Mouse (Mus musculus): ENCODE data around the gene Pex11g. TPM values are rescaled to one million over a fixed set of nuclear protein-coding genes. Genes with fewer than 3 reads are reported as not detected.

Pex11g gene
- total RNA-seq, 1 experiment = 3.2 TPM

GRCm38 (mm10) chr8:3500235-3501090 lies 33.0 kb upstream of the Pex11g start, which contains the start of gene Mcoln1:
Gene Mcoln1, plus strand, starts transcription at chr8:3500457.
- H3K9me3 ChIP-seq (ENCODE audit: control insufficient read depth, insufficient read depth, low read depth, low read length) = no peaks in the 10 kb centered on the region
- H3K27ac ChIP-seq (ENCODE audit: insufficient read depth, low read depth, low read length, poor library complexity, severe bottlenecking) = no peak within 1 kb of the TSS; the same call in 1 of the 2 replicates
- peak; percentile 93 for DNase-seq (ENCODE audit: low read depth, low spot score)
- peak within 1 kb of the TSS; percentile 76 to 93 for H3K4me3 ChIP-seq (ENCODE audit: insufficient read depth in 1 of 2, low read depth in 1 of 2, low read length in 2 of 2, poor library complexity in 1 of 2, severe bottlenecking in 1 of 2)
- H3K4me1 ChIP-seq (ENCODE audit: control insufficient read depth in 2 of 2, insufficient read depth in 2 of 2, low read length in 2 of 2, poor library complexity in 1 of 2) = peaks cover 0 to 7% of the 10 kb centered on the region in 2 experiments; a peak in 2 of 4 replicates
- H3K36me3 ChIP-seq (ENCODE audit: control insufficient read depth, insufficient read depth, low read length, poor library complexity, severe bottlenecking) = no peaks in the 10 kb centered on the region; the same call in 1 of the 2 replicates
- TF ChIP-seq HCFC1 (IDR thresholded peaks at IDR 0.05; ENCODE audit: borderline replicate concordance, insufficient read depth, low read length) = peak; percentile 78
- no peak for TF ChIP-seq CHD2 (IDR thresholded peaks at IDR 0.05; ENCODE audit: low read depth, low read length)
- peak within 1 kb of the TSS; percentile 91 for H3K9ac ChIP-seq (ENCODE audit: insufficient read depth, low read depth, low read length, poor library complexity, severe bottlenecking)
- in situ Hi-C loops (cut with MboI; ENCODE audit: low sequenced_read_pairs in 2 of 2, unreplicated experiment in 2 of 2) = no loop called here

DNA sequence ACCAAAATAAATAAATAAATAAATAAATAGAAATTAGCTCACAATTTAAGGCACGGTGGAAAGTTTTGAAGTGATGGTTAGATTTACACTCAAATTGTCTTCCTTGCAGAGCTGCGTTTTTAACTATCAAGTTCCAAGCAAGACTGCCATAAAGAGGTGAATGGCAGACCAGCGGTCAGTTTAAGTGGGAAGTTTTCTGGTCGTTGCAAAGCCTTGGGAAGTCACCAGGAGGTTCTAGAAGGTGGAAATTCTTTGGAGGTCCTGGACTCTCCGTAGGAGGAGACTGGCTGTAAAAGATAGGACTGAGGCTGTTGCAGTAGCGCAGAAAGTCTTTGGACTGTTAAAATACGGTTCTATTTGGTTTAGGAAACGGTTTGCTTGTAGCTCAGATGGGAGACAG lies 32.3 kb upstream of the Pex11g start:
- Histone ChIP-seq H3K9me3 (ENCODE audit: control insufficient read depth, insufficient read depth, low read depth, low read length) (no peaks in the 10 kb centered on the region), H3K36me3 (ENCODE audit: control insufficient read depth, insufficient read depth, low read length, poor library complexity, severe bottlenecking) (no peaks in the 10 kb centered on the region; the same call in 1 of the 2 replicates), H3K9ac (ENCODE audit: insufficient read depth, low read depth, low read length, poor library complexity, severe bottlenecking) (peak overlapping the region; percentile 82), H3K4me1 (ENCODE audit: control insufficient read depth in 2 of 2, insufficient read depth in 2 of 2, low read length in 2 of 2, poor library complexity in 1 of 2) (peaks cover 2 to 7% of the 10 kb centered on the region in 2 experiments; a peak in 2 of 4 replicates), H3K4me3 (ENCODE audit: insufficient read depth in 1 of 2, low read depth in 1 of 2, low read length in 2 of 2, poor library complexity in 1 of 2, severe bottlenecking in 1 of 2) (peak overlapping the region; percentile 66 to 76), H3K27ac (ENCODE audit: insufficient read depth, low read depth, low read length, poor library complexity, severe bottlenecking) (no peak overlapping the region; the same call in 1 of the 2 replicates)
- DNase-seq (ENCODE audit: low read depth, low spot score) = no peak
- TF ChIP-seq ZNF384 (IDR thresholded peaks at IDR 0.05; ENCODE audit: low read depth, low read length) = no peak
- no peak for TF ChIP-seq MAFK (IDR thresholded peaks at IDR 0.05; ENCODE audit: insufficient read depth, low read depth, low read length)
- no peak for TF ChIP-seq HCFC1 (IDR thresholded peaks at IDR 0.05; ENCODE audit: borderline replicate concordance, insufficient read depth, low read length)
- no peak for TF ChIP-seq ZC3H11A (IDR thresholded peaks at IDR 0.05; ENCODE audit: borderline replicate concordance, low read depth, low read length)
- no peak for TF ChIP-seq CHD2 (IDR thresholded peaks at IDR 0.05; ENCODE audit: low read depth, low read length)
- in situ Hi-C loops (cut with MboI; ENCODE audit: low sequenced_read_pairs in 2 of 2, unreplicated experiment in 2 of 2) = no loop called here

- H3K4me1 ChIP-seq (ENCODE audit: control insufficient read depth in 2 of 2, insufficient read depth in 2 of 2, low read length in 2 of 2, poor library complexity in 1 of 2) = peaks cover 3 to 7% of the 10 kb centered on the region in 2 experiments; a peak in 3 of 4 replicates
- in situ Hi-C loops (cut with MboI; ENCODE audit: low sequenced_read_pairs in 2 of 2, unreplicated experiment in 2 of 2) = no loop called here
- H3K27ac ChIP-seq (ENCODE audit: insufficient read depth, low read depth, low read length, poor library complexity, severe bottlenecking) = no peak overlapping the region
- no peak overlapping the region for H3K4me3 ChIP-seq (ENCODE audit: insufficient read depth in 1 of 2, low read depth in 1 of 2, low read length in 2 of 2, poor library complexity in 1 of 2, severe bottlenecking in 1 of 2)
- H3K36me3 ChIP-seq (ENCODE audit: control insufficient read depth, insufficient read depth, low read length, poor library complexity, severe bottlenecking) = no peaks in the 10 kb centered on the region; the same call in 1 of the 2 replicates
- no peak overlapping the region for H3K9ac ChIP-seq (ENCODE audit: insufficient read depth, low read depth, low read length, poor library complexity, severe bottlenecking)
- no peak for DNase-seq (ENCODE audit: low read depth, low spot score)
- H3K9me3 ChIP-seq (ENCODE audit: control insufficient read depth, insufficient read depth, low read depth, low read length) = no peaks in the 10 kb centered on the region
- TF ChIP-seq ZC3H11A (IDR thresholded peaks at IDR 0.05; ENCODE audit: borderline replicate concordance, low read depth, low read length) (no peak), ZNF384 (IDR thresholded peaks at IDR 0.05; ENCODE audit: low read depth, low read length) (no peak), HCFC1 (IDR thresholded peaks at IDR 0.05; ENCODE audit: borderline replicate concordance, insufficient read depth, low read length) (no peak), CHD2 (IDR thresholded peaks at IDR 0.05; ENCODE audit: low read depth, low read length) (no peak), MAFK (IDR thresholded peaks at IDR 0.05; ENCODE audit: insufficient read depth, low read depth, low read length) (no peak)
Observed at GRCm38 (mm10) chr8:3498583-3498982, 31.1 kb upstream of the Pex11g start.

- Histone ChIP-seq H3K4me1 (ENCODE audit: control insufficient read depth in 2 of 2, insufficient read depth in 2 of 2, low read length in 2 of 2, poor library complexity in 1 of 2) (peaks cover 6 to 7% of the 10 kb centered on the region in 2 experiments; a peak in 3 of 4 replicates), H3K9ac (ENCODE audit: insufficient read depth, low read depth, low read length, poor library complexity, severe bottlenecking) (peak overlapping the region; percentile 38), H3K36me3 (ENCODE audit: control insufficient read depth, insufficient read depth, low read length, poor library complexity, severe bottlenecking) (no peaks in the 10 kb centered on the region), H3K4me3 (ENCODE audit: insufficient read depth in 1 of 2, low read depth in 1 of 2, low read length in 2 of 2, poor library complexity in 1 of 2, severe bottlenecking in 1 of 2) (peak overlapping the region; percentile 52 to 67), H3K27ac (ENCODE audit: insufficient read depth, low read depth, low read length, poor library complexity, severe bottlenecking) (no peak overlapping the region), H3K9me3 (ENCODE audit: control insufficient read depth, insufficient read depth, low read depth, low read length) (no peaks in the 10 kb centered on the region)
- in situ Hi-C loops (cut with MboI; ENCODE audit: low sequenced_read_pairs in 2 of 2, unreplicated experiment in 2 of 2) = no loop called here
- TF ChIP-seq CHD2 (IDR thresholded peaks at IDR 0.05; ENCODE audit: low read depth, low read length) (no peak), ZNF384 (IDR thresholded peaks at IDR 0.05; ENCODE audit: low read depth, low read length) (no peak), MAFK (IDR thresholded peaks at IDR 0.05; ENCODE audit: insufficient read depth, low read depth, low read length) (no peak), ZC3H11A (IDR thresholded peaks at IDR 0.05; ENCODE audit: borderline replicate concordance, low read depth, low read length) (no peak), HCFC1 (IDR thresholded peaks at IDR 0.05; ENCODE audit: borderline replicate concordance, insufficient read depth, low read length) (no peak)
- DNase-seq (ENCODE audit: low read depth, low spot score) = no peak
Observed at GRCm38 (mm10) chr8:3496428-3496748, 28.9 kb upstream of the Pex11g start.

Data from ES-E14 (cell line).